Mouse (Mus musculus) C2C12 (cell line): ENCODE measurements around the gene Olfr764-ps1. TPM values are rescaled to one million over a fixed set of nuclear protein-coding genes. Genes with fewer than 3 reads are reported as not detected.
A peak's percentile ranks its signal among the peaks of the same experiment; 100 is the strongest.
"Not testable (repeated sequence)": the region's sequence is repeated elsewhere in the genome, so short reads cannot be mapped to it uniquely, and the experiment has no call there.

Experiments
- H3K27me3 ChIP-seq: one replicate; pipeline ENCODE4 v1.6.1; 2011; ENCODE audit not compliant: control insufficient read depth, insufficient read depth, insufficient read length
- H3K36me3 ChIP-seq: one replicate; pipeline ENCODE4 v1.6.1; 2011; ENCODE audit not compliant: control insufficient read depth, insufficient read depth
- H3K4me3 ChIP-seq: one replicate; pipeline ENCODE4 v1.5.1; 2011; ENCODE audit warnings: mild to moderate bottlenecking, control low read depth; ENCODE audit not compliant: poor library complexity, insufficient read depth, severe bottlenecking
- H3K79me2 ChIP-seq: one replicate; pipeline ENCODE4 v1.6.1; 2011; ENCODE audit not compliant: control insufficient read depth, insufficient read depth
- H3K79me3 ChIP-seq: one replicate; pipeline ENCODE4 v1.6.1; 2011; ENCODE audit warnings: low read depth, control low read depth
- H3ac ChIP-seq: one replicate; pipeline ENCODE3; 2011; ENCODE audit warnings: low read depth; ENCODE audit not compliant: control insufficient read depth, insufficient read length
- CEBPB ChIP-seq: IDR thresholded peaks from one replicate; pipeline ENCODE4 v1.6.1; 2011; ENCODE audit warnings: low read depth, mild to moderate bottlenecking, control low read depth, moderate library complexity
- CTCF ChIP-seq: IDR thresholded peaks from one replicate; pipeline ENCODE4 v1.5.1; 2011; ENCODE audit not compliant: control insufficient read depth, insufficient read depth, insufficient read length
- FOSL1 ChIP-seq: IDR thresholded peaks from one replicate; pipeline ENCODE4 v1.8.0; 2011; ENCODE audit warnings: mild to moderate bottlenecking, low read length; ENCODE audit not compliant: poor library complexity, insufficient read depth, severe bottlenecking
- MAX ChIP-seq: IDR thresholded peaks from one replicate; pipeline ENCODE4 v1.6.1; 2011; ENCODE audit warnings: mild to moderate bottlenecking, control low read depth
- MYOD1 ChIP-seq: IDR thresholded peaks from one replicate; pipeline ENCODE4 v1.6.1; 2011; ENCODE audit warnings: low read depth; ENCODE audit not compliant: control insufficient read depth, insufficient read length
- MYOG ChIP-seq: IDR thresholded peaks from one replicate; pipeline ENCODE4 v1.6.1; 2011; ENCODE audit not compliant: control insufficient read depth, insufficient read length; ENCODE audit errors: extremely low read depth
- USF1 ChIP-seq: IDR thresholded peaks from one replicate; pipeline ENCODE4 v1.6.1; 2011; ENCODE audit warnings: low read depth, mild to moderate bottlenecking, control low read depth, moderate library complexity
- polyA plus RNA-seq: library from polyadenylated mRNA; unstranded; fragments of >200 nt; fragmentation: generic; extraction: Trizol; gene quantifications from one replicate; pipeline ENCODE4 v1.2.1, GENCODE M21; 2012; ENCODE audit warnings: missing spikeins

Gene Olfr764-ps1
- polyA plus RNA-seq, 1 experiment = not detected

- no peaks in the 10 kb centered on the region for H3K79me3 ChIP-seq
- no peak overlapping the region for H3ac ChIP-seq
- H3K4me3 ChIP-seq = no peak overlapping the region
- TF ChIP-seq CEBPB (no peak), USF1 (no peak), FOSL1 (no peak), MYOG (no peak), MAX (no peak), CTCF (no peak), MYOD1 (no peak)
- no peaks in the 10 kb centered on the region for H3K36me3 ChIP-seq
- no peaks in the 10 kb centered on the region for H3K79me2 ChIP-seq
- no peaks in the 10 kb centered on the region for H3K27me3 ChIP-seq
Measured at GRCm38 (mm10) chr10:129023319-129023718, 16.4 kb downstream of the Olfr764-ps1 start.

- no peak for TF ChIP-seq MYOD1
- TF ChIP-seq CEBPB = no peak
- TF ChIP-seq MAX = no peak
- no peak for TF ChIP-seq CTCF
- TF ChIP-seq FOSL1 = no peak
- no peak for TF ChIP-seq USF1
- Histone ChIP-seq H3K4me3 (no peak overlapping the region), H3ac (no peak overlapping the region), H3K79me2 (no peaks in the 10 kb centered on the region), H3K27me3 (no peaks in the 10 kb centered on the region), H3K36me3 (no peaks in the 10 kb centered on the region), H3K79me3 (no peaks in the 10 kb centered on the region)
Measured at GRCm38 (mm10) chr10:129014477-129014876, 25.2 kb downstream of the Olfr764-ps1 start.

GRCm38 (mm10) chr10:129011511-129011910 lies 28.2 kb downstream of the Olfr764-ps1 start:
- not testable (repeated sequence) for H3K36me3 ChIP-seq, H3K4me3 ChIP-seq, H3K79me2 ChIP-seq, H3K27me3 ChIP-seq, H3K79me3 ChIP-seq, H3ac ChIP-seq

- no peaks in the 10 kb centered on the region for H3K79me3 ChIP-seq
- no peak for TF ChIP-seq CEBPB
- no peak for TF ChIP-seq FOSL1
- no peak for TF ChIP-seq MYOD1
- no peak for TF ChIP-seq CTCF
- TF ChIP-seq USF1 = no peak
- TF ChIP-seq MAX = no peak
- TF ChIP-seq MYOG = no peak
- no peak within 1 kb of the TSS for H3K4me3 ChIP-seq
- H3K27me3 ChIP-seq = no peaks in the 10 kb centered on the region
- H3K36me3 ChIP-seq = no peaks in the 10 kb centered on the region
- no peak within 1 kb of the TSS for H3ac ChIP-seq
- H3K79me2 ChIP-seq = no peaks in the 10 kb centered on the region
Measured at GRCm38 (mm10) chr10:129010288-129010841, 29.3 kb downstream of the Olfr764-ps1 start, which contains the start of gene Olfr763. Gene Olfr763 (plus strand): TSS chr10:129010791.

GRCm38 (mm10) chr10:129004032-129004920 lies 35.4 kb downstream of the Olfr764-ps1 start:
- H3K27me3 ChIP-seq = no peaks in the 10 kb centered on the region
- no peak overlapping the region for H3K4me3 ChIP-seq
- H3K36me3 ChIP-seq = no peaks in the 10 kb centered on the region
- H3ac ChIP-seq = no peak overlapping the region
- H3K79me3 ChIP-seq = no peaks in the 10 kb centered on the region
- TF ChIP-seq MYOG (no peak), CEBPB (peak; percentile 29)
- no peaks in the 10 kb centered on the region for H3K79me2 ChIP-seq

- Histone ChIP-seq H3K27me3 (no peaks in the 10 kb centered on the region), H3K36me3 (no peaks in the 10 kb centered on the region), H3ac (no peak overlapping the region), H3K79me3 (no peaks in the 10 kb centered on the region), H3K79me2 (no peaks in the 10 kb centered on the region), H3K4me3 (no peak overlapping the region)
- TF ChIP-seq MYOD1 (no peak), FOSL1 (no peak), MYOG (no peak), MAX (no peak), CTCF (no peak), CEBPB (no peak), USF1 (no peak)
Measured at GRCm38 (mm10) chr10:128996523-128997040, 43.1 kb downstream of the Olfr764-ps1 start.
